Mouse (Mus musculus) fat pad, adult 2 months (tissue): ENCODE data around the gene Umps.

ENCODE experiments used
- DNase-seq: peaks from one replicate; pipeline ENCODE4 v3.0.0-alpha.2; 2011; ENCODE audit warnings: low read depth, low spot score; ENCODE audit errors: extremely low read depth

Umps gene

DNA sequence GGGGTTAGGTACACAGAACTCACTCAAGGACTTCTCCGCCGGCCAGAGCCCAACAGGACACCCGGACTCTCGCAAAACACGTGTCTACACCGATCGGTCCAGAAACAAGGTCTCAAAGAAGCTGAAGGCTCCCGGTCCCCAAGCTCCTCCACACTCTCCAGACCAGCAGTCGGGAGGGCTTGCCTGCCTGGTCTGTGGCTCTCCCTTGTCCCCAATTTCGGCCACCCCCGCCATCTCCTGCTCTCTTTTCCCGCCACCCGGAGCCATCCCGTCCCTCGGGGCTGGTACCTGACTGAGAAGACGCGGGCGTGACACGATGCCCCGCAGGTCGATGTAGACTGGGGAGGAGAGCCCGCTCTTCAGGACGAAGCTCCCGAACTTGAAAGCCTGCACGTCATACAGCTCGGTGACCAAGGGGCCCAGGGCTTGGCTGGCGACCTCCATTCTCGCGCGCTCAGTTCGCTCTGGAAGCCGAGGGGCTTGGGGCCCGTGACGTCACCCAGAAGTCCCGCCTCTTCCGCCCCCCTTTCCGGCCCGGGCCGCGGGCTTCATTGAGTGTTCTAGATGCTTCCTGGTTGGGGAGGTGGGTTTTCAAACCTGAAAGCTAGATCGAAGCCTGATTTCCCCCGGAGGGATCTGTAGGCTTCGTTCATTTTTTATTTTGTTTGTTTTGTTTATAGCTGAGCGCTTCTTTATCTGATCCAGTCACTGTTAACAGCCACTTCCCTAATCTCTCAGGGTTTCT is at the start of gene Umps:
Gene Umps, minus strand, starts transcription at position 501 of the 745 bp plus-strand sequence.
- DNase-seq: no peak

DNA sequence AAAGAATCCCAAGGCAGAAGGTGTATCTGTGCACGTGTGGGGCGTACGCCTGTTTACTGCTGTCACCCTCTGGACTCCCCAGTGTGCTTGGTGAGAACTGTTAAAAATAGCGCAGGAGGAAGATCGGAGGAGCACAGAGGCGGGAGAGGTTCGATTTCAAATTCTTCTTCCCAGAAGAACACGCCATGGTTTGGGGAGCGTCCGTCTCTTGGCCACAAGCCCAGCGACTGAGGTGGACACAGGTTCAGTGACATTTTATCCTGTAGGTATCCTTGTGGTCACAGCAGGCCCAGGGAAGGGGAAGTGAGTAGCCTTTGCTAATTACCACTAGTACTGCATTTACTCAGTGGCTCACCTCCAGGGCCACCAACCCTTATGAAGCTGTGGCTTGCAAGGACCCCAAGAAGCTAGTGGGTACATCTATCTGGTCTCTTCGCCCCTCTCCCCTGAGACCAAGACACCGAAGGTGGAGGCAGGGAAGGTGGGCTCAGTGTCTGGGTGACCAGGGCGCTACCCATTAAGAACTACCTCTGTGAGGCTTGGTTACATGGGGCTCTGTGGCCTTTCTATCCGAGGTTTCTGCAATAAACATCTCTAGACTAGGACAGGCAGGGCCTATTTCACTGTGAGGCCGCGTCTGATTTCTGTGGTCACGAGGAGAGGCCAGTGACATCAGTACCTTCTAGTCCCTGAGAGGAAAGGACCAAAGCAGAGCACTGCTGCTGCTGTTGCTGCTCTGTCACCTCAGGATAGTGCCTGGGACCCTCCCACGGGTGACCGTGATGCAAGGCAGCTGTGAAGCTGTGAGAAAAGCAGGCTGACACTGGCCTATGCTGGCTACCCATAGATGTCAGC is 45.4 kb upstream of the Umps start:
- DNase-seq: no peak

DNA sequence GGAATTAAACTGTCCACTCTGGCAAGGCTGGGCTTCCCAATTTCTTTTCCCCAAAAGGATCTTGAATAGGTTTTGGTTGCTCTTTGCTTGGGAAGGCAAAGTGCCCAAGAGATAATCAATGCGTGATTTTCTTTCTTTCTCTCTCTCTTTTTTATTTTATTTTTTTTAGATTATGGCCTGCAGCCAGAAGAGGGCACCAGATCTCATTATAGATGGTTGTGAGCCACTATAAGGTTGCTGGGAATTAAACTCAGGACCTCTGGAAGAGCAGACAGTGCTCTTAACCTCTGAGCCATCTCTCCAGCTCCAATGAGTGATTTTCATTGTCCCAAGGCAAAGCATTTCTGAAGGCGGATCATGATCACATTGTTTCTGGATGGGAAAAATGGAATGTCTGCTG is 42.7 kb upstream of the Umps start:
- DNase-seq: no peak

DNA sequence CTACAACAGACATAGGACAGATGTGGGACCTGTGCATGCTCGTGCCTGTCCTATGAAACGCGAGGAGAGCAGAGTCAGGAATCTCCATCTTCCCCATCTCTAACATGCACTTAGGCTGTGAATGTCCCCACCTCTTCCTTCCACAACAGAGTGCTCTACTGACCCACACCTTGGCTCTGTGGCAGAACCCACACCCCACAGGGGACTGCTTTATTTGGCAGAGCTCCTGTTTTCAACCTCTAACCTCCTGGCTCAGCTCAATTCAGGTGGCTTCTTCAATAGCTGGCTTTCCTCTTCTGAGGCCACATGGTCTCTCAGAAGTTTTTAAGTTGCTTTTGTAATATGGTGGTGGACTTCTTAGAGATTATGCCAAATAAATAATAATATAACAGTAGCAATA is 39.1 kb upstream of the Umps start:
- no peak for DNase-seq

DNA sequence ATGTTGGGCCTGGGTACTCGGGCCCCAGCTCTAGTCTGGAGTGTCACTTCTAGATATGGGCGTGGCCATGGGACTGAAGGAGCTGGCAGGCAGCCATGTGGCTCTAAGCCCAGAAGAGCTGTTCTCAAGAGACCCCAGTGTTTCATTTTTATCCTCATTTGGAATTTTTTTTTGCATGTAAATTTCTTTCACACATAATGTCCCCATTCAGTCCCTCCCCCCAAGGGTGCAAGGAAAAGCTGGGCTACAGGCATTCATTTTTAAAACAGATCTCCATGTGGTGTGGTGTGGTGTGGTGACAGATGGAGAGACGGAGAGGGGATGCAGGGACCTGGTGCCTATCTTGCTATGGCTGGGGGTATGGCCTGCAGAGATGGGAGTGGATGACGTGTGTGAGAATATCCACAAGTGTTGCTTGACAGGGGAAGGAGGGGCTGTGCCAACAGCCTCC is 37.3 kb upstream of the Umps start:
- no peak for DNase-seq

DNA sequence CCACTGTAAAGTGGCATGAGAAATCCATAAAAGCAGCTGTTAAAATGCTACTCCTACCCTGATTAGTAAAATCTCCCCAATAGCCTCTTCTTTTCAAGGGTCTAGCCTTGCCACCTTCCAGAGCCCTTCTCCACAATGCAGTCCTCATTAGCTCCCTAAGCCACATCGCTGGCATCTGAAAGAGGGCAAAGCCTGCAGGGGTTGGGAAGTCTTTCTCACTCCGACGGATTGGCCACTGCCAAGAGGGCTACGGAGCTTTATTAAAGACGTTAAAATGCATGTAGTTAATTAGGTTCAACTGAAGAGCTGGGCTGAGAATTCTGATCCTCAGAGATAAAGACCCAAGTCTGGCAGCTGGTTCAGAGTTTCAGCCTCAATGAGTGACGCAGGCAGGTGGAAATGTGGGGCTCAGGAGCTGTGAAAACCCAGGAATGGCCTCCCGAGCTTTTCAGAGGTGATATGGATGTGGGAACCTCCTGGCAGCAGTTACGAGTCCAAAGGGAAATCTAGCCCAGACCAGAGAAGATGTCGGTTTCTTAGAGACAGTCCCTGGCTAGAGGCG is 36.8 kb upstream of the Umps start:
- DNase-seq: no peak

DNA sequence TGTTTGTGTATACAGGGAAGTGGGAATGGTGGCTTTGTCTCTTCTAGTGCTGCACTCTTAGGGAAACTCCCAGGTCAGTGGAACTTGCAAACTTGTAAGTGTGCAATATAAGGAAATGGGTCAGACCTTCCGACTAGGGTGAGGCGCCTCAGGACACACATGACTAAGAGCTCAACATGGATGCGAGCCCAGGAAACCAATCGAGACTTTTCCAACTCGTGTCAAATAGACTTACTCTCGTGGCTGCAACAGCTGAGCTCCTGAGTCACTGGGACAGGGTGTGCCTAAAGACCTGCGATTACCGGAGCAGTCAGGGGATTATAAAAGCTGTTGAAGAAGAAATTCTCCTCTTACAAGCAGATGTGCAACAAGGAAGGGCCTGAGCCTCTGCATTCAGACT is 33.9 kb upstream of the Umps start:
- DNase-seq: peak; percentile 63

DNA sequence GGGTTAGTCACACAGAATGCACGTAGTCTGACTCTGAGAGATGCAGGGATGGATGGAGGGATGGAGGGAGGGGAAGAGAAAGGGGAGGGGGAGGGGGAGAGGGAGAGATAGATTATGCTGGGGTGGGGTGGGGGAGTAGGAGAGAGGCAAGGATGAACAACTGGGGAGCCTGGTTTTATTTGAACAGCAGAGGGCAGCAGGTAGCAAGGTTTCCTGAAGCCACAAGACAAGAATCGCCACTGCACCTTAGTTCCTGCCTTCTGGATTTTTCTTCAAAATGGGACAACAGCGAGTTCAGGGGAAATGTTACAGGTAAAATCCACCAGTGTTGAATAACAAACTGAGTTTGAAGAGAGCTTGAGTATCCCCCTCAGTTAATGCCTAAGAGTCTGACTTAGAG is 32.5 kb upstream of the Umps start:
- no peak for DNase-seq

DNA sequence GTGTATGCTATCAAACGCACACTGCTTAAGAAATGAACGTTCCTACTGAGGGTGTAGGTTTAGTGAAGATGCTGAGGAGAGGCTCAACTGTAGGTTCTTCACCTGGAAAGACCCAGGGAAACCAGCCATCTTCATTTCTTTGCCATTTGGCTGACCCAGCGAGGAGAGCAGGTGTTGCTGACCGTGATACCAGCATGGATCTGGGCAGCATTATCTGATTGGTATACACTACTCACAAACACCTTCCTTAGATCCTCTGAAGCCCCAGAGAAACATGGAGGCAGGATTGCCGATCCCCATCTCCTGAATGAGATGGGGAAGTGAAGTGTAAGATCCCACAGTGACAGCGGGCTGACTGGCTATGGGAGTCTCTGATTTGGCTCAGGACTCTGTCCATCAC is 31.2 kb upstream of the Umps start:
- DNase-seq: no peak

DNA sequence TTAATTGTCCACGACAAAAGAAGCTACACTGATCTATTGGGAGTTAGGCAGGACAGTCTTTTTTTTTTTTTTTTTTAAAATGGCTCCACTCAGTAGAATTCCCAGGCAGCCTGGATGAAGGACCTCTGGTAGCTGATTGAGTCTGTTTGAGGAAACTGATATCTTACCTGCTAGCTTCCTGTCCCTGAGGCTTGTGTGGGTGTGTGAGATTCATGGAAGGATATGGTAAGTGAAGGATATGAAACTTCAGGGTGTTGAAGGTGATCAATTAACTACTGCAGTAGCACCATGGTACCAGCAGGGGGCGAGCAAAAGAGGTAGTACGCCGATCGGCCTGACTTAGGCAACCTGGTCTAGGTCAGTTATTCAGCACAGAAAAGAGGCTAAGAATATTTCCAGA is 29.2 kb upstream of the Umps start:
- no peak for DNase-seq

DNA sequence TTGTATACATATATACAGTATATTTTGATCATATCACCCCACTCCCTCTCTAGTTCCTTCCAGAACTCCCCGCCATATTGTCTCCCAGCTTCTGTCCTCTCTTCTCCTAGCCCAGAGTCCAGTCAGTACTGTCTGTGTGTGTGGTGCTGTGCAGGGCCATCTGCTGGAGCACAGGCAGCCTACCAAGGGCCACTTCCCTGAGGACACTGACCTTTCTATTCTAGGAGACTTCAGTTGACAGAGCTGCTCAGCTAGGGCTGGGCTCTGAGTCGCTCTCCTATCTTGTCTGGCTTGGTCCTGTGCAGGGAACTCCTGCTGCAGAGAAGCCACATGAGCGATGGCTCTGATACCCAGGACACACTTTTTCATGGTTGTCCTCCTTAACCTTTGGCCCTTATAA is 28.7 kb upstream of the Umps start:
- DNase-seq: no peak

DNA sequence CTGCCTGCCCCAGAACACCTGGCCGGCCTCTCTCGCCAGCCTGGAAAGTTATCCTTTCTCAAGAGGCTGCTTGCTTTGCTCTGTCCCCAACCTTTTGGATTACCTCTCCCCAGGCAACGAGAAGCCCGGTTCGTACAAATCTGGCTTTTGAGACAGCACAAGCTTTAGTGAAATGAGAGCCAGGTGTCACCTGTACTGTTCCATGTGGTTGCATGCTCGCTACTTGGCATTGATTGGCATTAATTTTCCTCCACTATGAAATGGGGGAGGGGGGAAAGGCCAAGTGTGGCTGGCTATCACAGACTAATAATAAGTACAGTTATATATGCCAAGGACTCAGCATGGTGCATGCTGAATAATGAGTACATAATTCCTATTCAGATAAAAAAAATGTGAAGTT is 27.5 kb upstream of the Umps start:
- DNase-seq: no peak

DNA sequence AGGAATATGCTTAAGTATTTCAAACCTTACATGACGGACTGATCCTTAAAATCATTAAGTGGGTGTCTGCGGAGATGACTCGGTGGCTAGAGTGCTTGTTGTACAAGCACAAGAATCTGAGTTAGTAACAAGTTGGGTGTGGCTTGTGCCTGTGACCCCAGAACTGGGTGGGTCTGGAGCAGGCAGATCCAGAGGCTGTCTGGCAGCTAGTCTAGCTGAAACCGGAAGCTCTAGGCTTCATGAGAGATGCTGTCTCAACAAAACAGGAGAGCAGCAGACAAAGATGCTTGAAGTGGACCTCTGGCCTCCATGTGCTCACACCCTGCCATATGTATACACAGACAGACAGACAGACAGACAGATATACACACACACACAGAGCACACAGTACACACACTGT is 23.9 kb upstream of the Umps start:
- DNase-seq: no peak

DNA sequence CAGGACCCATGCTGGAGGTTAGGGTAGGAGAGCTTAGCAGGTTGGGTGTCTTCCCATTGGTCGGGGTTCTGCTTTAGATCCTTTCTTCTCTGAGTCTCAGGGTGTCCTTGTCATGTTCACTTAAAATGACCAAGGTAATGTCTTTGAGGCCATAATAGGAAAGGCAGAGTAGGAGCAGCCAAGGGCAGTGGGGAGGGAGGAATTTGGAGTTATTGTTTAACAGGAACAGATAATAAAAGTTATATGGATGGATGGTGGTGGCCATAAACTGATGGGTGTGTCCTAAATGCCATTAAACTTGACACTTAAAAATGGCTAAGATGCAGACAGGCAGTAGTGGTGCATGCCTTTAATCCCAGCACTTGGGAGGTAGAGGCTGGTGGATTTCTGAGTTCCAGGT is 22.3 kb upstream of the Umps start:
- DNase-seq: no peak

DNA sequence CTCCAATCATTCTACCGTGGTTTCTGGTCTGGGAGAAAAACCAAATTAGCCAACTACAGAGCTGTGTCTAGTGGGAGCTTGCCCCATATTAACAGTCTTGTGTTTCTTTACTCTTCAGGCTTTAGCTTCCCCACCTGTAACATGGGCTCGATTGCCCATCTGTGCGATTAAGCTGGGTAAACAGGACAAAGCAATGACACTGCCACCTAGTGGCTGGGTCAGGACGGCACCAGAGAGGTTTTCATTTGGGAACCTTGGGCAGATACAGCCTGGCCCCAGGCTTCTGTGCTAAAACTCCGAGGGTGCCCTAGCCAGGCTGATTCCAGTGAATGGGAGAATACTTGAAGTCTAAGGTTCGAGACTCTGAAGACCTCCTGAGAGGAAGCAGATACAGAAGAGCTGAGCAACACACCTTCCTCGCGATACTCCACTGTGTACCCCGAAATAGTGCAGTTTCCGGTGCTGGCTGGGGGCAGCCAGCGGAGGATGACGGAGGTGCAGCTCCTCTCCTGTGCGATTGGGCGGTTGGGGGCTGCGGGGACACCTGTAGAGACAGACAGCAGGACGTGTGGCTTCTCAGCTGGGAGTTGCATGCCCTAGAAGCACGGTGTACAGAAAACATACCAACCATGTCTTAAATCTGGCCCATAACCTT is 21.6 kb upstream of the Umps start:
- no peak for DNase-seq

DNA sequence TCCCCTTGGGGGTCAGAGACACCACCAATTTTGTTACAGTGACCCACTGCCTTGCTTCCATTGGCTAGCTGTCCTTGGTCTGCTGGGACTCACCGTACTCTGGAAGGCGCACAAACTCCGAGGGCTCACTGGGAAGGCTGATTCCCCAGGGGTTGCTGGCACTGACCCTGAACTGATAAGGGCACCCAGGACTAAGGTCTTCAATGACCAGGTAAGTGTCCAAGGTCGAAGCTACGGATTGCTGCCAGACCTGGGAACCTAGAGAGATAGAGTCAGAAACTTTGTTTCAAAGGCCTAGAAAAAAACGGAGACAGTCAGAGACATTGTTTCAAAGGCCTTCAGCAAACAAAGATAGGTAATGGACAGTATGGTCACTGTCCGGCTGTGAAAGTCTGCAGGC is 20.2 kb upstream of the Umps start:
- no peak for DNase-seq

DNA sequence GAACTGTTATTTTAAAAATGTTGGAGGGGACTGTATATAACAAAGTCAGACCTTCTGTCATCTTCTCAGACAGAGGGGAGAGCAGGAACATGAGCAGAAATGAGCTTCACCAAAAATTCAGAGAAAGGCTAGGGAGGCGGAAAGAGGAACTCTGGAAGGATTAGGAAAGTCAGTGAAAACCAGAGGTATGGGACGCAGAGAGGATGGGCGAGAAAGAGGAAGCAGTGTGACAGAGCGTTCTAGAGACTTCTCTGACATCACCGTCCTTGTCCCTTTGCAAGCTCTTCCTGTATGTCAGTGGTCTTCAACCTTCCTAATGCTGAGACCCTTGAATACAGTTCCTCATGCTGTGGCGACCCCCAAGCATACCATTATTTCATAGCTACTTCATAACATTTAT is 18.5 kb upstream of the Umps start:
- DNase-seq: no peak

DNA sequence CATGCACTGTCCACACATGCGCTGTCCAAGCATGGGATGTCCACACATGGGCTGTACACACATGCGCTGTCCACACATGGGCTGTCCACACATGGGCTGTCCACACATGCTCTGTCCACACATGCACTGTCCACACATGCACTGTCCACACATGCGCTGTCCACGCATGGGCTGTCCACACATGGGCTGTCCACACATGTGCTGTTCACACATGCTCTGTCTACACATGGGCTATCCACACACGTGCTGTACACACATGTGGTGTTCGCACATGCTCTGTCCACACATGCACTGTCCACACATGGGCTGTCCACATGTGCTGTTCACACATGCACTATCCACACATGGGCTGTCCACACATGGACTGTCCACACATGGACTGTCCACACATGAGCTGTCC is 16.9 kb upstream of the Umps start:
- DNase-seq: no peak

DNA sequence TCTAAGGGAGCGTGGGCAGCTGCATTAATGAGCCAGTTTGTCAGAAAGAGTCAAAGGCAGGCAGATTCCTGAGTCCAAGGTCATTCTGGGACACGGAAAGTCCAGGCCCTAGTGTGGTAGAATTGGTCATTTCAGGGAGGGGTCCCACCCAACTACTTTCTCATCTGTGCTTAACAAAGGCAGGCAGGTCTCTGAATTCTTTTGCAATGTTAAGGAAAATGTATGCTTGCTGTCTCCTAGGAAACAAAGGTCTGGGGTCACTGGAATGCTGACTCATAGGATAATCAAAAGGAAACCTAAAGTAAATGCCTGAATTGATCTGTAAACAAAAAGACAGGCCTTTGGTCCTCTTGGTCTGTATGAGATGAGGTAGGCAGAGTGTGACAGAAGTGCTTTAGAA is 13.0 kb upstream of the Umps start:
- no peak for DNase-seq

DNA sequence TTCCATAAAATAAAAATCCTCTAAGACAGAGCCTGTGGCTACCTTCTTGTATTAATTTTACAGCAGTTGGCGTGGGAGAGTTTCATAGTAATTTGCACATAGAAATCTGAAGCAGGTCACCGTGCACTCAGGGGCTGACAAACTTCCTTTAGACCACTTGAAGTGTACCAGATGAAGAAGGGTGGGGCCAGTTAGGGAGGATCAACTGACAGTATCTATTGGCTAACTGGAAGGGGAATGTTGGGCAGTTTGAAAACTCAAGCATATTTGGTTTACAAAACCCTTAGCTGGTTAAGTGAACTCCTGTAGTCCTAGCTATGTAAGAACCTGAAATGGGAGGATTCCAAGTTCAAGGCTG is 424 bp upstream of the Umps start:
- no peak for DNase-seq

DNA sequence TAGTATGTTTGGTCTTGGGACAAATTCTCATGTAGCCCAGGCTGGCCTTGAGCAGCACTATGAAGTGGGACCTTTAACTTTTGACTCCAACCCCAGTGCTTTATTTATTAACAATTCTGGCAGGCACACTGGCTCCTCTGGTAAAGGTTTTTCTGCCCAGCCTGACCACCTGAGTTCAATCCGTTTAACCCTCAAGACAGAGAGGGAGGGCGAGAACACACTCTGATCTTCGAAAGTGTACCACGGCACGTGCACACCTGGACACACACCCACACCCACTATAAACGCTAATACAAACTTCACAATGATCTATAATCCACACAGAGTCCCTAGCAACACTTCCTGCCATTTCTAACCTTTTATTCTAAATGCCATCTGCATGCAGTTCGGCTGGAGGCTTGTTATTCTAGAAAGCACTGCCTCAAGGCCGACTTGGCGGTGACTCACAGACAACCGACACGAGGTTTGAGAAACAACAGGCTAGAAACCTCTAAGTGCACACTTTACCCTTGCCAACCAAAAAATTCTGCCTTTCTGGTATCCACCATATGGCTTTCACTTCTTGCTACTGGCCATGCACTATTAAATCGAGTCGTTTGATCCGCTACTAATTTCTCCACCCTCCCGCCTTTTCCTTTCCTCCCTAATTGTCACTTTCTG is 830 bp downstream of the Umps start:
- DNase-seq: no peak
